27 mouse cellular contexts compared by ENCODE assay signal in the genomic region with DNA sequence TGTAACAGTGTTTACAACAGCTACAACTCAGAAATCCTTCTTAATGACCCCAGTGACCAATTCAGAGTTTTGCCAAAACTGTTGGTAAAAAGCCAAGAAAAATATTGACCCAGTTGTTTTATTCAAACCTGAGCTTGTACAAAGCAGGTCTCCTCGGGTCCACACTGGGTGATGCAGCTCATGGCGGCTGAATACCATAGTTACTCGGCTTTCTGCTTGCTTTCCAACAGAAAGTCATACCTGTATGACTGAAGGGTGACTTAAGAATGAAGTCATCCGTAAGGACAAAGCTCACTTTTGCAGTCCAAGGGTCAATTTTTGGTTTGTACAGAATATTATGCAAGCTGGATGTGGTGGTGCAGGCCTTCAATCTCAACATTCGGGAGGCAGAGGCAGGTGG. TPM values are rescaled to one million over a fixed set of nuclear protein-coding genes. Genes with fewer than 3 reads are reported as not detected.
DNase-seq lines count a peak whose midpoint lies in the region; ATAC-seq and TF ChIP-seq lines count a peak whose summit lies in the region.
"Had no signal": no experiment of that assay in that cellular context is flagged by ENCODE, and none has a peak within 500 bp of the region (broad histone marks: within the 10 kb centered on the region; RNA-seq: fewer than 3 reads in every experiment).

No protein-coding gene starts in this region.

- no peak overlapping the region for H3K4me2 ChIP-seq in liver, embryonic 11.5 days
- H3K4me2 ChIP-seq: embryonic facial prominence, embryonic 13.5 days; embryonic facial prominence, embryonic 15.5 days; forebrain, embryonic 12.5 days had no signal

- WGBS in liver, adult 2 months: 19% methylated on average over 5 of the region's 5 CpGs
- WGBS in liver, embryonic 11.5 days: 67% methylated on average over 5 of the region's 5 CpGs

- no peak overlapping the region for H3K9ac ChIP-seq in liver, adult 2 months (ENCODE audit: low read depth, low read length)
- H3K9ac ChIP-seq in liver, embryonic 11.5 days (ENCODE audit: low read depth, low read length): no peak overlapping the region
- H3K9ac ChIP-seq: embryonic facial prominence, embryonic 13.5 days; embryonic facial prominence, embryonic 15.5 days; forebrain, embryonic 12.5 days had no signal

- DNase-seq in cerebellum, adult 9-10 months: peak; percentile 14
- DNase-seq in cerebellum, postnatal 14 days: no peak
- peak; percentile 86 for DNase-seq in liver, adult 2 months (ENCODE audit: extremely low read depth, low read depth, low spot score)
- no peak for DNase-seq in liver, embryonic 11.5 days (ENCODE audit: low spot score)
- DNase-seq in adipocyte (ENCODE audit: low spot score): peak; percentile 11
- DNase-seq: adrenal gland, adult 2 months; adrenal gland, postnatal 10 days; adrenal gland, postnatal 25 days; B cell, adult 2 months; cerebellum, adult 11 months; cerebellum, adult 18-20 months; cerebellum, adult 8-10 months; cerebellum, postnatal 36 days; embryo, embryonic 11 days had no signal

- no peaks in the 10 kb centered on the region for H3K27me3 ChIP-seq in liver, adult 2 months (ENCODE audit: control insufficient read depth, insufficient read depth, low read length)
- H3K27me3 ChIP-seq in liver, embryonic 11.5 days (replicated peaks; ENCODE audit: control insufficient read depth, insufficient read depth, low read length): peaks cover 9% of the 10 kb centered on the region
- H3K27me3 ChIP-seq: CH12.LX; embryonic facial prominence, embryonic 15.5 days; forebrain, embryonic 12.5 days; Patski had no signal

- no peaks in the 10 kb centered on the region for H3K9me3 ChIP-seq in liver, embryonic 11.5 days (ENCODE audit: control insufficient read depth, low read length)
- H3K9me3 ChIP-seq: embryonic facial prominence, embryonic 13.5 days; embryonic facial prominence, embryonic 15.5 days; forebrain, embryonic 12.5 days; G1E had no signal

- no peaks in the 10 kb centered on the region for H3K36me3 ChIP-seq in liver, adult 2 months (ENCODE audit: control insufficient read depth, insufficient read depth, low read length)
- H3K36me3 ChIP-seq in liver, embryonic 11.5 days (ENCODE audit: control insufficient read depth, insufficient read depth, low read length): no peaks in the 10 kb centered on the region
- H3K36me3 ChIP-seq: embryonic facial prominence, embryonic 13.5 days; embryonic facial prominence, embryonic 15.5 days; forebrain, embryonic 10.5 days; forebrain, embryonic 12.5 days; G1E had no signal

- H3K4me3 ChIP-seq in liver, adult 2 months (ENCODE audit: insufficient read depth, low read depth, low read length): no peak overlapping the region
- no peak overlapping the region for H3K4me3 ChIP-seq in liver, embryonic 11.5 days (ENCODE audit: low read depth, low read length)
- H3K4me3 ChIP-seq: embryonic facial prominence, embryonic 13.5 days; embryonic facial prominence, embryonic 15.5 days; erythroblast, embryonic 14.5 days; forebrain, embryonic 10.5 days; forebrain, embryonic 12.5 days had no signal

- no peak for TF ChIP-seq CTCF in liver, adult 2 months (IDR thresholded peaks at IDR 0.05; ENCODE audit: low read depth, low read length)

- H3K4me1 ChIP-seq in liver, adult 2 months (ENCODE audit: control insufficient read depth, insufficient read depth, low read length): peaks cover 10% of the 10 kb centered on the region; the same call in 1 of the 2 replicates
- H3K4me1 ChIP-seq in liver, embryonic 11.5 days (replicated peaks; ENCODE audit: control insufficient read depth, insufficient read depth, low read length): no peaks in the 10 kb centered on the region
- H3K4me1 ChIP-seq: embryonic facial prominence, embryonic 13.5 days; embryonic facial prominence, embryonic 15.5 days; forebrain, embryonic 10.5 days; forebrain, embryonic 12.5 days had no signal

- TF ChIP-seq POLR2A in liver, adult 2 months (IDR thresholded peaks at IDR 0.05; ENCODE audit: extremely low read depth, insufficient read depth, low read length): no peak

- H3K79me2 ChIP-seq in liver, adult 2 months (ENCODE audit: control insufficient read depth, insufficient read depth, low read length): no peaks in the 10 kb centered on the region

- ATAC-seq in liver, embryonic 11.5 days (replicated peaks; ENCODE audit: low FRiP score): no peak
- ATAC-seq: activated CD4-positive, CD25-positive, alpha-beta regulatory T cell, adult 4 months; CD4-positive, CD25-positive, alpha-beta regulatory T cell, adult 4 months; forebrain, embryonic 14.5 days; forebrain, embryonic 16.5 days; Patski had no signal

- H3K27ac ChIP-seq in liver, adult 2 months (replicated peaks; ENCODE audit: insufficient read depth, low read depth, low read length): no peak overlapping the region
- no peak overlapping the region for H3K27ac ChIP-seq in liver, embryonic 11.5 days (ENCODE audit: low read depth, low read length)
- H3K27ac ChIP-seq: embryonic facial prominence, embryonic 13.5 days; embryonic facial prominence, embryonic 15.5 days; forebrain, embryonic 10.5 days; forebrain, embryonic 12.5 days had no signal

RNA-seq across cellular contexts. Expression of a gene that starts 12.0 kb away (rescaled TPM):
- not detected in 2 replicates for total RNA-seq in liver, adult 2 months (2014; rRNA removed)
- not detected in 2 replicates for polyA plus RNA-seq in liver, adult 2 months (2012; rRNA removed)
- 0.14 and 0.34 TPM in 2 replicates for polyA plus RNA-seq in liver, embryonic 11.5 days (2014; fragmentation: Nextera tagmentation; extraction: Ambion mirVana)
- total RNA-seq: common myeloid progenitor, adult 5-6 weeks had no signal
- polyA plus RNA-seq: erythroblast, embryonic 14.5 days; G1E had no signal

RNA-seq across cellular contexts. Expression of a gene that starts 19.1 kb away (rescaled TPM):
- total RNA-seq in liver, adult 2 months (2014; rRNA removed): not detected in 2 replicates
- polyA plus RNA-seq in liver, adult 2 months (2012; rRNA removed): 0.17 TPM in 1 of 2 replicates, not detected in the other
- polyA plus RNA-seq in liver, embryonic 11.5 days (2014; fragmentation: Nextera tagmentation; extraction: Ambion mirVana): 6.8 and 8.2 TPM in 2 replicates
- total RNA-seq: adrenal gland, adult 2 months; adrenal gland, postnatal 25 days had no signal
- polyA plus RNA-seq: adrenal gland, adult 2 months; forebrain, embryonic 12.5 days; forebrain, embryonic 16.5 days; Patski had no signal

Comparison
In these comparisons a context has a peak if more than half of its experiments do, and no peak if none do; other contexts are left out.
1. DNase-seq: peak in cerebellum, adult 9-10 months (single experiment), liver, adult 2 months (single experiment) and adipocyte (single experiment); none in cerebellum, postnatal 14 days (0 of 2) and liver, embryonic 11.5 days (single experiment).